Mouse (Mus musculus): ENCODE data around the gene Zbtb7a.

DNA sequence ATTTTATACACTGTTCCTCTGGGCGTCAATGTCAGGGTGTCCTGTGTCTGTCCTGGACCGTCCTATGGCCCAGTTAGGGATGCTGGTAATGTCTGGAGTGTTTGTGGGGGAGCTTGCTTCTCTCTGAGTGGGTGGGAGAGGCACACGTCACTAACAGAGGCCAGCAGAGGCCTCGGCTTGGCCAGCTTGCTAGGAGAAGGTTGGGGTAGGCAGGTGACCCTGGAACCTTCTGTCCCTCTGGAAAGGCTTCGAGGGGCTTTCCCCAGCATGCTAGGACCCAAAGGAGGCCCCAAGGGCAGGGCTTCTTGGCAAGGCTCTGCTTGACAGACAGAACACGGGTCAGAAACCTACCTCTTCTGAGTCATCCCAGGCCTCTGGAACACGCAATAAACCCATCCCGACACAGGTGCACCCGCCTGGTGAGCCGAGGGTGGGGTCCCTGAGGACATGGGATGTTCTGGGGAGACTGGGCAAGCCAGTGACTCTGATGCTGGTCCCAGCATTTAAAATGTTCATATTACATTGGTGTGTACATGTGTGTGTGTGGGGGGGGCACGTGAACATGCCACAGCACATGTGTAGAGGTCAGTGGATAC, 61.5 kb downstream of the Zbtb7a start:
- TF ChIP-seq CTCF (IDR thresholded peaks at IDR 0.05; ENCODE audit: low read depth, low read length), result no peak
- no peak for TF ChIP-seq GATA1 (IDR thresholded peaks at IDR 0.05; ENCODE audit: borderline replicate concordance, low read length)
- no peak for TF ChIP-seq POLR2AphosphoS5 (IDR thresholded peaks at IDR 0.05; ENCODE audit: insufficient replicate concordance, low read depth, low read length)
- TF ChIP-seq TAL1 (conservative IDR thresholded peaks at IDR 0.05; ENCODE audit: low read depth, low read length), result no peak
- no peak for TF ChIP-seq GATA2 (IDR thresholded peaks at IDR 0.05; ENCODE audit: borderline replicate concordance, low read depth, low read length)

Measured in G1E (cell line).